In the genomic region with DNA sequence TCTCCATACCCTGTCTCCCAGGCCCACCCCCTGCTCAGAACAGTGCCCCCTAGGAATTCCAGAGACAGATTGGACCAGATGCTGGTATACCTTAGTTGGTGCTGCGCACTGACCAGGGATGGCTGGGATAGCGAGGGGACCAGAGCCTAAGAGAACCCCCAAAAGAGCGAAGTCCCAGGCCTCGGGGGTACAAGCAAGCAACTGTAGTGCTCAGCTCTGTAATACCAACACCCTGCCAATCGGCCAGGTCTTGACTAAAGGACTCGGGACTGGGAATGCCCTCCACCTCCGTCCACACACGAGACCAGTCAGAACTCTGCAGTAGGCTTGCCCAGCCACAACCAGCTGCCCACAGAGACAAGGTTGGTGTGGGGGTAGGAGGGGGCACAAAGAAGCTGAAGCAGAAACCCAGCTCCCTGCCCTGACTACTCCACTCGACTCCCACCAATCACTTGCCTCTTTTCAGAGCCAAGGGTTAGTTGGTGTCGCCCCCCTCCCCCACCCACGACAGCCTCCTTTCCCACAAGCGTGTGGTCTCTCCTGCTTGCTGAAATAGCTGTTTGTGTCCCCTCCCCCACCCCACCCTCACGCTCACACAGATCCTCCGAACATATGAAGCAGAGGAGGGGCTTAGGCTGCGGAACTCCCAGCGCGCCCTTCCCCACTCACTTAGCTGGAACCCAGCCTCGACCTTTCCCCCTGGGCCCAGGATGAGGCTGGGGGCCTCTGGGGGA, we compare ENCODE assay signal across 9 mouse cellular contexts. TPM values are rescaled to one million over a fixed set of nuclear protein-coding genes. Genes with fewer than 3 reads are reported as not detected.
DNase-seq lines count a peak whose midpoint lies in the region; ATAC-seq and TF ChIP-seq lines count a peak whose summit lies in the region.
"Had no signal": no experiment of that assay in that cellular context is flagged by ENCODE, and none has a peak within 500 bp of the region (broad histone marks: within the 10 kb centered on the region; RNA-seq: fewer than 3 reads in every experiment).

No protein-coding gene starts in this region.

- peak overlapping the region; percentile 18; the same call in 1 of the 2 replicates for H3K4me3 ChIP-seq in layer of hippocampus, adult 2 months
- H3K4me3 ChIP-seq in forebrain, embryonic 15.5 days = 0 out of 2 replicates have a peak overlapping the region, but pooled peaks have one; percentile 4
- H3K4me3 ChIP-seq in heart, adult 2 months = no peak overlapping the region

- no peaks in the 10 kb centered on the region for H3K9me3 ChIP-seq in forebrain, embryonic 15.5 days

- 39% methylated on average over 18 of the region's 18 CpGs for WGBS in forebrain, embryonic 15.5 days
- 60% methylated on average over 18 of the region's 18 CpGs for WGBS in heart, adult 2 months

- peak; percentile 67; the same call in 1 of the 2 replicates for ATAC-seq in forebrain, embryonic 15.5 days (replicated peaks)
- ATAC-seq: Patski had no signal

- H3K4me1 ChIP-seq in forebrain, embryonic 15.5 days = peaks cover 21% of the 10 kb centered on the region
- H3K4me1 ChIP-seq in heart, adult 2 months (ENCODE audit: control insufficient read depth, insufficient read depth, low read length) = no peaks in the 10 kb centered on the region

- no peak for DNase-seq in layer of hippocampus, adult 2 months (ENCODE audit: low spot score in 2 of 2)
- no peak for DNase-seq in layer of hippocampus, postnatal 25 days (ENCODE audit: extremely low spot score in 1 of 2, low spot score in 1 of 2)
- peak; percentile 43 for DNase-seq in liver
- peak; percentile 50 to 75 for DNase-seq in thymus, adult 18-20 months
- DNase-seq in gastrocnemius, postnatal 10 days = no peak
- no peak for DNase-seq in frontal cortex, postnatal 36 days (ENCODE audit: low spot score in 2 of 2)
- no peak for DNase-seq in heart, adult 2 months

- no peak for TF ChIP-seq EP300 in heart, adult 2 months (IDR thresholded peaks at IDR 0.05; ENCODE audit: insufficient read depth, low read depth, low read length)

- peak overlapping the region; percentile 49; the same call in 1 of the 2 replicates for H3K27ac ChIP-seq in layer of hippocampus, adult 2 months
- no peak overlapping the region; the same call in 1 of the 2 replicates for H3K27ac ChIP-seq in forebrain, embryonic 15.5 days (replicated peaks)
- no peak overlapping the region for H3K27ac ChIP-seq in heart, adult 2 months

- H3K27me3 ChIP-seq in forebrain, embryonic 15.5 days = no peaks in the 10 kb centered on the region
- no peaks in the 10 kb centered on the region for H3K27me3 ChIP-seq in heart, adult 2 months (ENCODE audit: control insufficient read depth, insufficient read depth, low read length)
- H3K27me3 ChIP-seq: Patski had no signal

- no peaks in the 10 kb centered on the region for H3K79me2 ChIP-seq in heart, adult 2 months (replicated peaks; ENCODE audit: control insufficient read depth, insufficient read depth, low read length)

- peak overlapping the region; percentile 26; the same call in 1 of the 2 replicates for H3K9ac ChIP-seq in forebrain, embryonic 15.5 days (replicated peaks)
- no peak overlapping the region for H3K9ac ChIP-seq in heart, adult 2 months (ENCODE audit: low read depth, low read length)

- intact Hi-C loops in heart, adult 2 months (cut with DNase I) = no loop called here

- H3K36me3 ChIP-seq in forebrain, embryonic 15.5 days = no peaks in the 10 kb centered on the region
- H3K36me3 ChIP-seq in heart, adult 2 months (ENCODE audit: control insufficient read depth, insufficient read depth, low read length) = no peaks in the 10 kb centered on the region

- peak overlapping the region; percentile 34 for H3K4me2 ChIP-seq in forebrain, embryonic 15.5 days (replicated peaks)

- TF ChIP-seq POLR2A in heart, adult 2 months (IDR thresholded peaks at IDR 0.05; ENCODE audit: insufficient read depth, low read depth, low read length) = no peak

- TF ChIP-seq CTCF in layer of hippocampus, adult 2 months (conservative IDR thresholded peaks at IDR 0.05) = no peak
- TF ChIP-seq CTCF in heart, adult 2 months (IDR thresholded peaks at IDR 0.05) = no peak

RNA-seq across cellular contexts. Expression of gene Adam11, which starts 7.5 kb away (rescaled TPM):
- 100 to 1,000 TPM; 192 to 212 TPM for total RNA-seq in layer of hippocampus, adult 2 months (2021)
- total RNA-seq in layer of hippocampus, postnatal 25 days (2021) = 100 to 1,000 TPM; 186 to 205 TPM
- polyA plus RNA-seq in forebrain, embryonic 15.5 days (2015; fragmentation: Nextera tagmentation; extraction: Ambion mirVana) = 22.1 and 25.6 TPM in 2 replicates
- 1 to 10 TPM; 2.2 to 3.0 TPM for total RNA-seq in gastrocnemius, postnatal 10 days (2021)
- 1 to 10 TPM; 3.4 to 4.9 TPM for total RNA-seq in heart, adult 2 months (2021)
- polyA plus RNA-seq in heart, adult 2 months (2012; rRNA removed) = 10.1 and 12.5 TPM in 2 replicates

RNA-seq across cellular contexts. Expression of gene Ccdc43, which starts 56.2 kb away (rescaled TPM):
- 10 to 100 TPM; 33.5 to 44.7 TPM for total RNA-seq in layer of hippocampus, adult 2 months (2021)
- 10 to 100 TPM; 35.5 to 38.1 TPM for total RNA-seq in layer of hippocampus, postnatal 25 days (2021)
- 44.9 and 48.3 TPM in 2 replicates for polyA plus RNA-seq in forebrain, embryonic 15.5 days (2015; fragmentation: Nextera tagmentation; extraction: Ambion mirVana)
- 10 to 100 TPM; 81.8 to 88.6 TPM for total RNA-seq in gastrocnemius, postnatal 10 days (2021)
- total RNA-seq in heart, adult 2 months (2021) = 10 to 100 TPM; 21.0 to 22.8 TPM
- polyA plus RNA-seq in heart, adult 2 months (2012; rRNA removed) = 6.8 and 12.2 TPM in 2 replicates

Comparison
In these comparisons a context has a peak if more than half of its experiments do, and no peak if none do; other contexts are left out.
1. DNase-seq: peak in liver (single experiment) and thymus, adult 18-20 months (2 of 2); none in layer of hippocampus, adult 2 months (0 of 2), layer of hippocampus, postnatal 25 days (0 of 2), gastrocnemius, postnatal 10 days (single experiment), frontal cortex, postnatal 36 days (0 of 2) and heart, adult 2 months (0 of 2).
2. RNA of gene Adam11, which starts 7.5 kb away (total RNA-seq): 192 to 212 TPM in layer of hippocampus, adult 2 months and 186 to 205 TPM in layer of hippocampus, postnatal 25 days; 3.4 to 4.9 TPM in heart, adult 2 months and 2.2 to 3.0 TPM in gastrocnemius, postnatal 10 days; every median in the first group is over 10 times any median in the second.